In genomic region chr4:103027745-103028144, GRCm38 (mm10) we compare ENCODE assay signal across 21 mouse cellular contexts. TPM values are rescaled to one million over a fixed set of nuclear protein-coding genes. Genes with fewer than 3 reads are reported as not detected.
A peak's percentile ranks its signal among the peaks of the same experiment; 100 is the strongest.
DNase-seq lines count a peak whose midpoint lies in the region; ATAC-seq lines count a peak whose summit lies in the region.
"Had no signal": no experiment of that assay in that cellular context is flagged by ENCODE, and none has a peak within 500 bp of the region (broad histone marks: within the 10 kb centered on the region; RNA-seq: fewer than 3 reads in every experiment).

No protein-coding gene starts in this region.

- 0 out of 2 replicates have a peak, but pooled peaks cover 2% of the 10 kb centered on the region for H3K4me1 ChIP-seq in kidney, embryonic 14.5 days (ENCODE audit: control insufficient read depth, insufficient read depth, low read length)
- peaks cover 4% of the 10 kb centered on the region; the same call in 1 of the 2 replicates for H3K4me1 ChIP-seq in kidney, embryonic 16.5 days (ENCODE audit: insufficient read depth, low read length)
- H3K4me1 ChIP-seq: embryonic facial prominence, embryonic 13.5 days; embryonic facial prominence, embryonic 15.5 days; forebrain, embryonic 12.5 days had no signal

- H3K27ac ChIP-seq in kidney, embryonic 14.5 days (ENCODE audit: low read depth, low read length) = 0 out of 2 replicates have a peak overlapping the region, but pooled peaks have one; percentile 38
- H3K27ac ChIP-seq in kidney, embryonic 16.5 days (ENCODE audit: low read length) = no peak overlapping the region
- H3K27ac ChIP-seq: embryonic facial prominence, embryonic 13.5 days; embryonic facial prominence, embryonic 15.5 days; forebrain, embryonic 10.5 days; forebrain, embryonic 12.5 days had no signal

- H3K36me3 ChIP-seq in kidney, embryonic 14.5 days (ENCODE audit: control insufficient read depth, insufficient read depth, low read length) = no peaks in the 10 kb centered on the region
- no peaks in the 10 kb centered on the region for H3K36me3 ChIP-seq in kidney, embryonic 16.5 days (ENCODE audit: insufficient read depth, low read length)
- H3K36me3 ChIP-seq: embryonic facial prominence, embryonic 13.5 days; embryonic facial prominence, embryonic 15.5 days; forebrain, embryonic 10.5 days; forebrain, embryonic 12.5 days had no signal

- H3K9ac ChIP-seq in kidney, embryonic 14.5 days (ENCODE audit: low read depth, low read length) = no peak overlapping the region
- H3K9ac ChIP-seq in kidney, embryonic 16.5 days (replicated peaks; ENCODE audit: low read length) = no peak overlapping the region
- H3K9ac ChIP-seq: embryonic facial prominence, embryonic 13.5 days; embryonic facial prominence, embryonic 15.5 days; forebrain, embryonic 12.5 days had no signal

- H3K4me2 ChIP-seq in kidney, embryonic 14.5 days (replicated peaks; ENCODE audit: low read depth, low read length) = no peak overlapping the region
- no peak overlapping the region for H3K4me2 ChIP-seq in kidney, embryonic 16.5 days (replicated peaks; ENCODE audit: low read depth, low read length)
- H3K4me2 ChIP-seq: embryonic facial prominence, embryonic 13.5 days; embryonic facial prominence, embryonic 15.5 days; forebrain, embryonic 12.5 days had no signal

- peak; percentile 50 for ATAC-seq in kidney, embryonic 14.5 days (ENCODE audit: low FRiP score, low TSS enrichment)
- 0 out of 2 replicates have a peak, but pooled peaks have one; percentile 61 for ATAC-seq in kidney, embryonic 16.5 days (ENCODE audit: low FRiP score, low TSS enrichment)
- ATAC-seq: forebrain, embryonic 14.5 days; forebrain, embryonic 16.5 days had no signal

- no peaks in the 10 kb centered on the region for H3K9me3 ChIP-seq in kidney, embryonic 14.5 days (ENCODE audit: control insufficient read depth, low read length)
- H3K9me3 ChIP-seq in kidney, embryonic 16.5 days (ENCODE audit: low read length) = no peaks in the 10 kb centered on the region
- H3K9me3 ChIP-seq: embryonic facial prominence, embryonic 13.5 days; embryonic facial prominence, embryonic 15.5 days; forebrain, embryonic 10.5 days; forebrain, embryonic 12.5 days had no signal

- H3K27me3 ChIP-seq in kidney, embryonic 14.5 days (ENCODE audit: control insufficient read depth, insufficient read depth, low read length) = no peaks in the 10 kb centered on the region
- H3K27me3 ChIP-seq in kidney, embryonic 16.5 days (ENCODE audit: insufficient read depth, low read length) = no peaks in the 10 kb centered on the region
- H3K27me3 ChIP-seq: embryonic facial prominence, embryonic 13.5 days; embryonic facial prominence, embryonic 15.5 days; forebrain, embryonic 12.5 days had no signal

- H3K4me3 ChIP-seq in kidney, embryonic 14.5 days (ENCODE audit: low read length) = no peak overlapping the region
- no peak overlapping the region for H3K4me3 ChIP-seq in kidney, embryonic 16.5 days (ENCODE audit: low read length)
- H3K4me3 ChIP-seq: embryonic facial prominence, embryonic 13.5 days; embryonic facial prominence, embryonic 15.5 days; erythroblast, embryonic 14.5 days; forebrain, embryonic 10.5 days; forebrain, embryonic 12.5 days had no signal

- no peak for DNase-seq in kidney, postnatal 14 days
- DNase-seq in kidney, postnatal 10 days = no peak
- DNase-seq: adrenal gland, adult 2 months; adrenal gland, postnatal 10 days; adrenal gland, postnatal 25 days; cerebellum, adult 11 months; cerebellum, adult 18-20 months; cerebellum, adult 8-10 months; cerebellum, adult 9-11 months; cerebellum, postnatal 14 days; cerebellum, postnatal 36 days had no signal

- WGBS in kidney, embryonic 14.5 days = 40% methylated on average over 7 of the region's 7 CpGs
- WGBS in kidney, embryonic 16.5 days = 43% methylated on average over 7 of the region's 7 CpGs

RNA-seq across cellular contexts. Expression of gene Insl5, which starts 1.1 kb away (rescaled TPM):
- polyA plus RNA-seq in kidney, embryonic 14.5 days (2014; fragmentation: Nextera tagmentation; extraction: Ambion mirVana) = 0.40 TPM in 1 of 2 replicates, not detected in the other
- not detected in 2 replicates for polyA plus RNA-seq in kidney, embryonic 16.5 days (2015; fragmentation: Nextera tagmentation; extraction: Ambion mirVana)
- polyA plus RNA-seq: C2C12; embryonic facial prominence, embryonic 13.5 days; embryonic facial prominence, embryonic 15.5 days; erythroblast, embryonic 14.5 days; forebrain, embryonic 10.5 days; forebrain, embryonic 12.5 days; forebrain, embryonic 14.5 days had no signal

RNA-seq across cellular contexts. Expression of gene Tctex1d1, which starts 49.3 kb away (rescaled TPM):
- 0.58 and 0.76 TPM in 2 replicates for polyA plus RNA-seq in kidney, embryonic 14.5 days (2014; fragmentation: Nextera tagmentation; extraction: Ambion mirVana)
- polyA plus RNA-seq in kidney, embryonic 16.5 days (2015; fragmentation: Nextera tagmentation; extraction: Ambion mirVana) = 0.51 and 0.61 TPM in 2 replicates
- polyA plus RNA-seq: adrenal gland, adult 2 months; C2C12; erythroblast, embryonic 14.5 days had no signal
